Mouse (Mus musculus): ENCODE data around the gene Vmn2r68.

Vmn2r68 gene

DNA sequence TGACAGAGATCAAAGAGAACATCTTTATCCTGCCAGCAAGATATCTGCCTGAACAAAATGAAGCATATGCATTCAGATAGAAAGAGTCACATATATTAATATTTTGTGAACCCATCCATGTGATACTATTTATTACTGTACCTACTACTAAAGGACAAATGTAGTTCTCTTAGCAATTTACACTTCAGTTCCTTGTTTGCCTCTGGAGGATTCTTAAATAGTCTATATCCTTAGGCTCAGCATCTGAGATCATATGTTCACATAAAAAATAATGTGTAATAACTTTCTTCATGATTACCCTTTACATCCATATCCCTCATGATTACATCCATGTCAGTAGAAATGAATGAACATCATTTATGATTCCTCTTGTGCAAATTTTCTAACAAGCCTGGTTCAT is at the start of gene Vmn2r68:
TSS of gene Vmn2r68 (minus strand) at position 101 of the 400 bp plus-strand sequence.
- in situ Hi-C loops (cut with MboI; ENCODE audit: low sequenced_read_pairs) = no loop called here

Measured in CH12F3 (cell line).